Mouse (Mus musculus) hindbrain, embryonic 13.5 days (tissue): Measurements from ENCODE around the gene Aip. TPM values are rescaled to one million over a fixed set of nuclear protein-coding genes. Genes with fewer than 3 reads are reported as not detected.

Experiments used
- ATAC-seq: fragments of 200-750 bp; cut with Nextera tagmentation; 2 replicates; pipeline ENCODE4 v1.8.0; 2017; ENCODE audit warnings: moderate TSS enrichment; ENCODE audit not compliant: low FRiP score
- H3K27ac ChIP-seq: fragments of 300-500 bp; sonication (generic); 2 replicates; pipeline ENCODE4 v1.5.1; 2015; ENCODE audit warnings: inconsistent platforms, mild to moderate bottlenecking, moderate library complexity
- H3K27me3 ChIP-seq: fragments of 300-500 bp; sonication (generic); 2 replicates; pipeline ENCODE4 v1.6.1; 2015; ENCODE audit warnings: mild to moderate bottlenecking, inconsistent platforms
- H3K36me3 ChIP-seq: fragments of 300-500 bp; sonication (generic); 2 replicates; pipeline ENCODE4 v1.6.1; 2015; ENCODE audit warnings: mild to moderate bottlenecking, inconsistent platforms
- H3K4me1 ChIP-seq: fragments of 300-500 bp; sonication (generic); replicated peaks from 2 replicates; pipeline ENCODE4 v1.6.1; 2015; ENCODE audit warnings: inconsistent platforms
- H3K4me2 ChIP-seq: fragments of 300-500 bp; sonication (generic); 2 replicates; pipeline ENCODE4 v1.6.1; 2015; ENCODE audit warnings: inconsistent platforms, mild to moderate bottlenecking, moderate library complexity
- H3K4me3 ChIP-seq: fragments of 300-500 bp; sonication (generic); 2 replicates; pipeline ENCODE4 v1.5.1; 2015; ENCODE audit warnings: mild to moderate bottlenecking, inconsistent platforms
- H3K9ac ChIP-seq: fragments of 300-500 bp; sonication (generic); 2 replicates; pipeline ENCODE4 v1.6.1; 2015; ENCODE audit warnings: mild to moderate bottlenecking, inconsistent platforms
- H3K9me3 ChIP-seq: fragments of 300-500 bp; sonication (generic); 2 replicates; pipeline ENCODE4 v1.6.1; 2016; ENCODE audit warnings: inconsistent platforms
- WGBS: fragments of 180-500 bp; shearing (Covaris S2); methylation state at CpG from one replicate; pipeline ENCODE4 v1.1.7; 2015; 5-methylcytosine and 5-hydroxymethylcytosine counted together
- polyA plus RNA-seq: library from polyadenylated mRNA; unstranded; fragments of >200 nt; fragmentation: Nextera tagmentation; extraction: Ambion mirVana; gene quantifications from 2 replicates; pipeline ENCODE4 v1.2.1, GENCODE M21; 2015

The Aip gene
- 90.3 and 91.7 TPM in 2 replicates for polyA plus RNA-seq

DNA sequence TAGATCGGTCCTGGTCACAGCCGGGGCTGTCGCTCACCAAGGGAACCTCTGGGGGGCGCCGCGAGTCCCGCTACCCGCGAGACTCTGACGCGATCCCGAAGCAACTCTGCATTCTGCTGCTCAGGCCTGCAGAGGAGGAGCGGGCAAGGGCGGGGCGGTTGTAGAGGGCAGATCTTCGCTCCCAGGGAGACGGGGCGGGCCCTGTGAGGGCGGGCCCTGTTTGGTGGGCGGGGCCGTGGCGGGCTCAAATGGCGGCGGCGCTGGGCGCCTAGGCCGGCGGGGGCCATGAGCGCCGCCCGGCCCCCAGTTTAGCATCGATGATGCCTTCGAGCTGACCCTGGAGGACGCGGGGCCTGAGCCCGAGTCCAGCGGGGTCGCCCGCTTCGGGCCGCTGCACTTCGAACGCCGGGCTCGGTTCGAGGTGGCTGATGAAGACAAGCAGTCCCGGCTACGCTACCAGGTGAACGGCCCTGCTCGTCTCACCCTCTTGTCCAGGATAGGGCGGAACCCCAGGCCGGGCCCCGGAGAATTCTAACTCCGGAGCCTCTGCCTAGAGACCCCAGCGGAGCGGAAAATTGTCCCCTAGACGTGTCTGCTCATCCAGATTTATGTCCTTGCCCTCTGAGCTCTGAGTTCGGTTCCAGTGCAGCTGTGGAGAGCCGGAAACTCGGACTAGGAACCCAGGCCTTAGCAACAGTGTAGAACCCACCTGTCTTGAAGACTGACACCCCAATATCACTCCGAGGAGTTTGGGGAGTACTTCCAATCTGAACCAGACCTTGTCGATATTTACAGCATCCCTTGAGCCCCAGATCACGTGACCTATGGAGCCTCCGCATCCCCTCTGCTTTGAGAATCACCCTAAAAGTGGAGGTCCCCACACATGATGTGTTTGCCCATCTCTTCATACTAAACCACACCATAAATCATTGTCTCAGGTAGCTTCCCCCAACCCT lies at the start of gene Aip:
Gene Aip, minus strand, starts transcription at position 118 of the 956 bp plus-strand sequence.
- Histone ChIP-seq H3K4me1 (peaks cover 18% of the 10 kb centered on the region), H3K9me3 (no peaks in the 10 kb centered on the region), H3K27ac (peak within 1 kb of the TSS; percentile 78), H3K27me3 (no peaks in the 10 kb centered on the region), H3K4me3 (peak within 1 kb of the TSS; percentile 83), H3K36me3 (peaks cover 27% of the 10 kb centered on the region), H3K9ac (peak within 1 kb of the TSS; percentile 94), H3K4me2 (peak within 1 kb of the TSS; percentile 79)
- WGBS: 1% methylated on average over 56 of the region's 64 CpGs
- peak; percentile 90 for ATAC-seq

DNA sequence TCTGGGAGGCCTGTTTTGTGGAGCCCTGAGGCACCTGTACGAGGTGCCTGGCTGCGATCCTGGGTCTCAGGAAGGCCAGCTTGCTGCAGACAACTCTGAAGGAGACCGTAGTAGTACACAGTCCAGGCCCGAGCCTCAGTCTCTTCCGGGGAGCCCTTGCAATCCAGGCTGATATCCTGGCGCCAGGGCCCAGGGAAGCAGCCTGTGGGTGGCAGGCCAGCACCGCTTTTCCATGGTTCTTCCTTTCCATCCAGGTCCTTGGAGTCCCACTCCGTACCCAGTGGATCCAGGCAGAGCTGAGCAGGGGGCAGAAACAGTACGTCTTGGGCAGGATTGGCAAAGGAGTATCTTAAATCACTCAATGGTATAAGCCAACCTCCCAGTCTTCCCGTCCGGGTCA lies 47.3 kb upstream of the Aip start:
- Histone ChIP-seq H3K36me3 (no peaks in the 10 kb centered on the region), H3K9me3 (no peaks in the 10 kb centered on the region), H3K4me2 (no peak overlapping the region), H3K4me1 (peaks cover 28% of the 10 kb centered on the region), H3K27me3 (0 out of 2 replicates have a peak, but pooled peaks cover 2% of the 10 kb centered on the region), H3K4me3 (no peak overlapping the region), H3K9ac (peak overlapping the region; percentile 35; the same call in 1 of the 2 replicates), H3K27ac (no peak overlapping the region)
- no peak for ATAC-seq
- 62% methylated on average over 11 of the region's 11 CpGs for WGBS

DNA sequence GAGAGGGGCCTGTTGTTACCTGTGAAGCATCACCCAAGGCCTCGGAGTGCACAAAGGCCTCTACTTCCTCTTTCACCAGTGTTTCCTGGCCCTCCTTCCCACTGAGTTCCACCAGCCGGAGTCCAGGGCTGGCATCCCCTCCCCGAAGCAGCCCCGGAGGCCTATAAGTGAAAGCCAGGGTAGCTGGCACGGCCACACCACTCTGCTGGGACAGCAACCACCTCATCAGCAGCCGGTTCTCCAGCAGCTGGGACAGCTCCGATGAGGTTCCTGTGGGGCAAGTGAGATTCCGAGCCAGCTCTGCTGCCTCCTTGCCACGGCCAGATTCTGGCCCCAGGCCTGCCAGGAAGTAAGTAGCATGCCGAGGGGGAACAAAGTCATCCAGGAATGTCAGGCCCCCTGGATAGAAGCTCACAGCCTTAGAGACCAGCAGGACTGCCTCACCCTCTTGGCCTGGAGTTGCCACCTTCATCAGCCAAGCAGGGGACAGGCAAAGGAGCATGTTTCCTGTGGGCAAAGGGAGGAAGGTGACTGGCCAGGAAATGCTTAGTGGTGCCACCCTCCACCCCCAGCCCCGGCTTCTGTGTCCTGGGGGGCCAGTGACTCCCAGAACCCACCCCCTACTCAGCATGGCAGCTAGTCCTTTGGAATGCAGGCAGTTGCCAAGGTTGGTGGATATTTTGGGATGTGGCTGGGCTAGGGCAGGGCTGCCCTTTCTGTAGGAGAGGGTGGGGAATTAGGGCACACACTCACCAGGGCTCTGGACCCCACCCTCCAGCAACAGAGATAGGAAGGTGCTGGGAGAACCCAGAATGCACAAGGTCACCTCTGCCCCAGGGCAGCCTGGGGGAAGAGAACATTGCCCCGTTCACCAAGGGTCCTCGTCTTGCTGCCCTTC lies 46.0 kb upstream of the Aip start:
- Histone ChIP-seq H3K27ac (no peak overlapping the region), H3K27me3 (0 out of 2 replicates have a peak, but pooled peaks cover 2% of the 10 kb centered on the region), H3K36me3 (no peaks in the 10 kb centered on the region), H3K4me3 (no peak overlapping the region), H3K4me1 (peaks cover 28% of the 10 kb centered on the region), H3K9ac (peak overlapping the region; percentile 21), H3K4me2 (no peak overlapping the region), H3K9me3 (no peaks in the 10 kb centered on the region)
- WGBS: 72% methylated on average over 13 of the region's 13 CpGs
- no peak for ATAC-seq

GRCm38 (mm10) chr19:4170723-4171392 lies 45.2 kb upstream of the Aip start:
- Histone ChIP-seq H3K27ac (no peak overlapping the region), H3K27me3 (0 out of 2 replicates have a peak, but pooled peaks cover 2% of the 10 kb centered on the region), H3K4me2 (no peak overlapping the region), H3K9me3 (no peaks in the 10 kb centered on the region), H3K36me3 (no peaks in the 10 kb centered on the region), H3K4me1 (peaks cover 27% of the 10 kb centered on the region), H3K4me3 (no peak overlapping the region), H3K9ac (peak overlapping the region; percentile 81; the same call in 1 of the 2 replicates)
- WGBS: 92% methylated on average over 10 of the region's 10 CpGs
- no peak for ATAC-seq

GRCm38 (mm10) chr19:4169810-4170209 lies 44.2 kb upstream of the Aip start:
- Histone ChIP-seq H3K9ac (peak overlapping the region; percentile 81), H3K4me3 (peak overlapping the region; percentile 42), H3K4me2 (peak overlapping the region; percentile 78), H3K9me3 (no peaks in the 10 kb centered on the region), H3K4me1 (peaks cover 18% of the 10 kb centered on the region), H3K27ac (peak overlapping the region; percentile 94), H3K27me3 (0 out of 2 replicates have a peak, but pooled peaks cover 2% of the 10 kb centered on the region), H3K36me3 (no peaks in the 10 kb centered on the region)
- peak; percentile 61 for ATAC-seq
- 6% methylated on average over 27 of the region's 27 CpGs for WGBS

GRCm38 (mm10) chr19:4169378-4169784 lies 43.7 kb upstream of the Aip start:
- no peaks in the 10 kb centered on the region for H3K36me3 ChIP-seq
- peak overlapping the region; percentile 94 for H3K27ac ChIP-seq
- ATAC-seq: peak; percentile 93
- no peaks in the 10 kb centered on the region for H3K9me3 ChIP-seq
- H3K4me3 ChIP-seq: peak overlapping the region; percentile 42
- H3K4me2 ChIP-seq: peak overlapping the region; percentile 78
- H3K9ac ChIP-seq: peak overlapping the region; percentile 81
- no peaks in the 10 kb centered on the region for H3K27me3 ChIP-seq
- H3K4me1 ChIP-seq: peaks cover 18% of the 10 kb centered on the region
- WGBS: under 1% methylated on average over 43 of the region's 43 CpGs

DNA sequence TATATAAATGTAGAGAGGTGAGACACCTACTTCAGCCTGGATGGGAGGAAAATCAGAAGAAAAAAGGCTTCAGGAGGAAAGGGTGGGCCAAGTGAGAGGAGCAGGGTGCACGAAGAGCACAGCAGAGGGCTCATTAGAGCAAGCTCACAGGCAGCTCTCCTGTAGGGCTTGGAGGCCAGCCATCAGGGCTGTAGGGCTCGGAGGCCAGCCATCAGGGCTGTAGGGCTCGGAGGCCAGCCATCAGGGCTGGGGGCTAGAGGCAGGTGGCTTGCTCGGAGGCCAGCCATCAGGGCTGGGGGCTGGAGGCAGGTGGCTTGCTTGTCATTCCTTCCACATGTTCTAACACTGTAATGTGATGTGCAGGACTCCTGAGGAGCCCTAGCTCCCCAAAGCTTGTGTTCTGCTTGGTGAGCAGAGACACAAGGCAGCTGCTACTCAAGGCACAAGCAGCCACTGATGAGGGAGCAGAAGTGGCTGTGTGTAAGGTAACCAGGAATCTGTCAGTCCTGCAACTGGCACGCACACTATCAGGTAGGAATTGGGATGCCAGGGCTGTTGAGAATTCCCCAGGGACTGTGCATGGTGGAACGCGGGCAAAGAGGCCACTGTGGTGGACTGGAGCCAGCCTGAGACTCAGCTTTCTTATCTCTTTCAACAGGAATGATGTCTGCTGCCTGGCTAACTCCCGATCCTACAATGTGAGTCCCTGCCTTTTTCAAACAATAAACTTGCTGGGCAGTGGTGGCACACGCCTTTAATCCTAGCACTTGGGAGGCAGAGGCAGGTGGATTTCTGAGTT lies 41.2 kb upstream of the Aip start:
- Histone ChIP-seq H3K4me2 (no peak overlapping the region), H3K27me3 (no peaks in the 10 kb centered on the region), H3K9ac (peak overlapping the region; percentile 49), H3K9me3 (no peaks in the 10 kb centered on the region), H3K4me3 (no peak overlapping the region), H3K4me1 (peaks cover 38% of the 10 kb centered on the region), H3K27ac (no peak overlapping the region), H3K36me3 (no peaks in the 10 kb centered on the region)
- no peak for ATAC-seq
- WGBS: 82% methylated on average over 9 of the region's 9 CpGs

GRCm38 (mm10) chr19:4164721-4165120 lies 39.1 kb upstream of the Aip start:
- 84% methylated on average over 2 of the region's 2 CpGs for WGBS
- Histone ChIP-seq H3K4me1 (peaks cover 31% of the 10 kb centered on the region), H3K27me3 (no peaks in the 10 kb centered on the region), H3K4me2 (no peak overlapping the region), H3K9ac (peak overlapping the region; percentile 55; the same call in 1 of the 2 replicates), H3K4me3 (no peak overlapping the region), H3K27ac (no peak overlapping the region; the same call in 1 of the 2 replicates), H3K9me3 (no peaks in the 10 kb centered on the region), H3K36me3 (peaks cover 18% of the 10 kb centered on the region)
- no peak for ATAC-seq

GRCm38 (mm10) chr19:4164100-4164499 lies 38.4 kb upstream of the Aip start:
- WGBS: 85% methylated on average over 3 of the region's 3 CpGs
- Histone ChIP-seq H3K4me2 (peak overlapping the region; percentile 97; the same call in 1 of the 2 replicates), H3K9ac (peak overlapping the region; percentile 79; the same call in 1 of the 2 replicates), H3K36me3 (peaks cover 25% of the 10 kb centered on the region), H3K27me3 (no peaks in the 10 kb centered on the region), H3K27ac (peak overlapping the region; percentile 91; the same call in 1 of the 2 replicates), H3K9me3 (no peaks in the 10 kb centered on the region), H3K4me3 (no peak overlapping the region), H3K4me1 (peaks cover 29% of the 10 kb centered on the region)
- ATAC-seq: no peak

DNA sequence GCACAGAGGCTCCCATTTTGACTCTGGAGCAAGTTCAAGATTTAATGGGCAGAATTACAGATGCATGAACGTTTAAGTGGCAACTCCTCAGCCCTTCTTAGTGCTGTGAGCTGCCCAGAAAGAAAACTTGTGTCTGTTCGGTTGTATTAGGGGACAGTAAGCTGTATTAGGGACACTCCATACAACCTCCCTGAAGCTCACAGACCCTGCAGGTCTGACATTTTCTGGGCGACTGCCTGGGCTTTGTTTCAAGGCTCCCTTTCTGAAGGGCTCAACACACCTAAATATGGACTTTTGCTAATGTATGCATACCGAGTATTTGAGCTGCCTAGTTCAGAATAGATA lies 37.9 kb upstream of the Aip start:
- ATAC-seq: peak; percentile 37
- peaks cover 30% of the 10 kb centered on the region for H3K36me3 ChIP-seq
- no peaks in the 10 kb centered on the region for H3K9me3 ChIP-seq
- peak overlapping the region; percentile 66 for H3K4me3 ChIP-seq
- peak overlapping the region; percentile 97 for H3K4me2 ChIP-seq
- H3K27me3 ChIP-seq: no peaks in the 10 kb centered on the region
- H3K4me1 ChIP-seq: peaks cover 29% of the 10 kb centered on the region
- WGBS: 40% methylated on average over 4 of the region's 4 CpGs
- peak overlapping the region; percentile 91 for H3K27ac ChIP-seq
- peak overlapping the region; percentile 79 for H3K9ac ChIP-seq
